10 mouse cellular contexts compared by ENCODE assay signal in the genomic region with DNA sequence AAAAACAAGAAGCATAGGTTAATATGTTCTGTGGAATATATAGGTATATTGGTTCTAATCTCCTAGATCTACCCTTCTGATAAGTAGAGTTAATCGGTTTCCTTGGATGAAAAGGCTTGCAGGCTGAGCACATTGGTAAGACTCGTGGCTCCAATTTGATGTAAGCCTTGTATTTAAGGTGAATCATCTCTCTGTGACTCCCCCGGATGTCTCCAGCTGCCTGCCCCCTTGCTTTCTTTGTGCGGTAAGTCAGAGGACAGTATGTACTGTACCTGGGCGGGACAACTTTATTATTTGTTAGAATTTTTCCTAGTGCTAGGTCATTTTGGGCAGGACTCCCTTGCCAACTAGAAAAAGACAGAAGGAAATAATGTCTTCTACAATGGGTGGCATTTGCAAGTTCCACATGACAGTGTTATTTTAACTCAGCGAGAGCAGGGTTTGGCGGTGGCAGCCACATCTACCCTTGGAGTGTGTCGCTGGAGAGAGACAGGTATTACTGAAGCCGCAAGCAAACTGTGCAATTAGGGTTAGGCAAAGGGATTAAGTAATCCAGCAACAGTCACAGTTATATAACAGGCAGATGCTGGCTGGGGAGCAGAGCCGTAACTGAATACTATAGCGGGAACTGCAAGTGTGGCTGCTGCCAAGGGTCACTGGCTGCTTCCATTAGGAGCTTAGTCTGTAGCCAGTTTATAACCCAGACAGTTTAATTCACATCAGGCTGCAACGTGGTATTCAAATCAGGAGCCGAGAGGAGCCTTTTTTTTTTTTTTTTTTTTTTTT.
DNase-seq lines count a peak whose midpoint lies in the region; ATAC-seq and TF ChIP-seq lines count a peak whose summit lies in the region.
"Had no signal": no experiment of that assay in that cellular context is flagged by ENCODE, and none has a peak within 500 bp of the region (broad histone marks: within the 10 kb centered on the region; RNA-seq: fewer than 3 reads in every experiment).

No protein-coding gene starts in this region.

- no peak overlapping the region for H3K27ac ChIP-seq in kidney, adult 2 months (ENCODE audit: insufficient read depth, low read depth, low read length)
- H3K27ac ChIP-seq in CH12.LX (ENCODE audit: insufficient read depth, low read depth) = no peak overlapping the region
- H3K27ac ChIP-seq in embryonic facial prominence, embryonic 11.5 days (replicated peaks; ENCODE audit: low read depth, low read length) = no peak overlapping the region
- H3K27ac ChIP-seq: limb, embryonic 15.5 days; midbrain, embryonic 12.5 days had no signal

- no peak for TF ChIP-seq RAD21 in CH12.LX (IDR thresholded peaks at IDR 0.05; ENCODE audit: low read depth, low read length)

- TF ChIP-seq EP300 in CH12.LX (IDR thresholded peaks at IDR 0.05; ENCODE audit: low read length) = no peak

- no peak overlapping the region for H3K9ac ChIP-seq in CH12.LX (ENCODE audit: insufficient read depth, low read depth)
- H3K9ac ChIP-seq in embryonic facial prominence, embryonic 11.5 days (replicated peaks; ENCODE audit: low read length) = no peak overlapping the region
- H3K9ac ChIP-seq: limb, embryonic 15.5 days; midbrain, embryonic 12.5 days had no signal

- no peaks in the 10 kb centered on the region for H3K27me3 ChIP-seq in kidney, adult 2 months (replicated peaks; ENCODE audit: control insufficient read depth, insufficient read depth, low read length)
- no peaks in the 10 kb centered on the region for H3K27me3 ChIP-seq in CH12.LX (replicated peaks)
- no peaks in the 10 kb centered on the region for H3K27me3 ChIP-seq in embryonic facial prominence, embryonic 11.5 days (ENCODE audit: control insufficient read depth, insufficient read depth, low read length)
- H3K27me3 ChIP-seq: limb, embryonic 15.5 days; midbrain, embryonic 12.5 days had no signal

- peak; percentile 25 for DNase-seq in kidney, adult 9 months
- no peak for DNase-seq in kidney, adult 2 months
- no peak for DNase-seq in CH12.LX (ENCODE audit: extremely low read depth)
- DNase-seq in embryonic facial prominence, embryonic 11.5 days (ENCODE audit: low spot score) = peak; percentile 43
- peak; percentile 26 for DNase-seq in layer of hippocampus, adult 9-11 months
- no peak for DNase-seq in spleen, adult 18-20 months
- DNase-seq in adrenal gland, adult 8-10 months = no peak

- TF ChIP-seq CTCF in kidney, adult 2 months (conservative IDR thresholded peaks at IDR 0.05; ENCODE audit: insufficient read depth, insufficient read length, low read depth, low read length) = no peak
- TF ChIP-seq CTCF in CH12.LX (conservative IDR thresholded peaks at IDR 0.05 in 1 of 2, IDR thresholded peaks at IDR 0.05 in 1 of 2; ENCODE audit: low read depth in 2 of 2, low read length in 2 of 2) = no peak

- TF ChIP-seq POLR2A in kidney, adult 2 months (IDR thresholded peaks at IDR 0.05; ENCODE audit: low read depth, low read length) = no peak
- no peak for TF ChIP-seq POLR2A in CH12.LX (IDR thresholded peaks at IDR 0.05; ENCODE audit: low read depth, low read length)

- dilution Hi-C loops in CH12.LX (cut with MboI; ENCODE audit: extremely low pct_ligation_motif_present, extremely low pct_unique_long_range_greater_than_20kb, low sequenced_read_pairs) = no loop called here

- H3K4me2 ChIP-seq in CH12.LX (ENCODE audit: insufficient read depth, low read depth, poor library complexity, severe bottlenecking) = no peak overlapping the region
- no peak overlapping the region for H3K4me2 ChIP-seq in embryonic facial prominence, embryonic 11.5 days (ENCODE audit: low read depth, low read length)
- H3K4me2 ChIP-seq: limb, embryonic 15.5 days; midbrain, embryonic 12.5 days had no signal

- H3K36me3 ChIP-seq in kidney, adult 2 months (ENCODE audit: control insufficient read depth, insufficient read depth, low read length) = no peaks in the 10 kb centered on the region
- H3K36me3 ChIP-seq in CH12.LX (replicated peaks in 1 of 2; ENCODE audit: control insufficient read depth in 1 of 2, insufficient read depth in 1 of 2, low read length in 1 of 2) = no peaks in the 10 kb centered on the region
- no peaks in the 10 kb centered on the region for H3K36me3 ChIP-seq in embryonic facial prominence, embryonic 11.5 days (replicated peaks; ENCODE audit: control insufficient read depth, insufficient read depth, low read depth, low read length)
- H3K36me3 ChIP-seq: limb, embryonic 15.5 days; midbrain, embryonic 12.5 days had no signal

- WGBS in kidney, adult 2 months = 49% methylated on average over 13 of the region's 13 CpGs
- 62% methylated on average over 13 of the region's 13 CpGs for WGBS in embryonic facial prominence, embryonic 11.5 days

- no peaks in the 10 kb centered on the region for H3K79me2 ChIP-seq in CH12.LX (replicated peaks; ENCODE audit: control insufficient read depth, extremely low read depth, insufficient read depth, poor library complexity, severe bottlenecking)

- ATAC-seq in embryonic facial prominence, embryonic 11.5 days (replicated peaks; ENCODE audit: insufficient number of reproducible peaks, low FRiP score, low TSS enrichment, low read depth) = no peak
- ATAC-seq in cerebellum, adult (ENCODE audit: insufficient number of reproducible peaks, low FRiP score, low TSS enrichment) = no peak

- H3K9me3 ChIP-seq in CH12.LX (replicated peaks; ENCODE audit: low read length) = no peaks in the 10 kb centered on the region
- no peaks in the 10 kb centered on the region for H3K9me3 ChIP-seq in embryonic facial prominence, embryonic 11.5 days (replicated peaks; ENCODE audit: control insufficient read depth, low read length)
- H3K9me3 ChIP-seq: limb, embryonic 15.5 days; midbrain, embryonic 12.5 days had no signal

- no peaks in the 10 kb centered on the region for H3K4me1 ChIP-seq in kidney, adult 2 months (ENCODE audit: control insufficient read depth, insufficient read depth, low read length)
- H3K4me1 ChIP-seq in CH12.LX (ENCODE audit: control insufficient read depth in 1 of 2, insufficient read depth in 2 of 2) = no peaks in the 10 kb centered on the region
- no peaks in the 10 kb centered on the region for H3K4me1 ChIP-seq in embryonic facial prominence, embryonic 11.5 days (ENCODE audit: control insufficient read depth, insufficient read depth, low read length)
- H3K4me1 ChIP-seq: midbrain, embryonic 12.5 days had no signal

- no peak overlapping the region for H3K4me3 ChIP-seq in kidney, adult 2 months (ENCODE audit: insufficient read depth, low read depth, low read length)
- no peak overlapping the region for H3K4me3 ChIP-seq in CH12.LX (replicated peaks in 1 of 3; ENCODE audit: low read depth in 2 of 3, low read length in 2 of 3, poor library complexity in 1 of 3)
- no peak overlapping the region for H3K4me3 ChIP-seq in embryonic facial prominence, embryonic 11.5 days (ENCODE audit: low read depth, low read length)
- H3K4me3 ChIP-seq: limb, embryonic 15.5 days; midbrain, embryonic 12.5 days had no signal

- in situ Hi-C loops in CH12.LX (cut with MboI; ENCODE audit: low pct_ligation_motif_present, low pct_unique_long_range_greater_than_20kb, low sequenced_read_pairs) = loop anchor here (25.0 kb wide), 1 partner anchor 216 kb away; no protein-coding TSS in a partner anchor

TF ChIP-seq in CH12.LX, 34 proteins besides CTCF, POLR2A, EP300 and RAD21:
- no peak for TF ChIP-seq MEF2A (IDR thresholded peaks at IDR 0.05; ENCODE audit: borderline replicate concordance, low read depth, low read length)
- TF ChIP-seq ZNF384 (IDR thresholded peaks at IDR 0.05; ENCODE audit: low read depth, low read length) = peak; percentile 36; the same call in 1 of the 2 replicates

Comparison
In these comparisons a context has a peak if more than half of its experiments do, and no peak if none do; other contexts are left out.
1. DNase-seq: peak in kidney, adult 9 months (single experiment), embryonic facial prominence, embryonic 11.5 days (single experiment) and layer of hippocampus, adult 9-11 months (single experiment); none in kidney, adult 2 months (single experiment), CH12.LX (single experiment), spleen, adult 18-20 months (0 of 2) and adrenal gland, adult 8-10 months (single experiment).